Mouse (Mus musculus) B cell, adult 2 months (primary cell): ENCODE results near the gene Olfr1029.
"Not testable (repeated sequence)": the region's sequence is repeated elsewhere in the genome, so short reads cannot be mapped to it uniquely, and the experiment has no call there.

Experiments used
- DNase-seq, 2 experiments: peaks; one replicate each; pipeline ENCODE4 v3.0.0; 2022

The Olfr1029 gene

DNA sequence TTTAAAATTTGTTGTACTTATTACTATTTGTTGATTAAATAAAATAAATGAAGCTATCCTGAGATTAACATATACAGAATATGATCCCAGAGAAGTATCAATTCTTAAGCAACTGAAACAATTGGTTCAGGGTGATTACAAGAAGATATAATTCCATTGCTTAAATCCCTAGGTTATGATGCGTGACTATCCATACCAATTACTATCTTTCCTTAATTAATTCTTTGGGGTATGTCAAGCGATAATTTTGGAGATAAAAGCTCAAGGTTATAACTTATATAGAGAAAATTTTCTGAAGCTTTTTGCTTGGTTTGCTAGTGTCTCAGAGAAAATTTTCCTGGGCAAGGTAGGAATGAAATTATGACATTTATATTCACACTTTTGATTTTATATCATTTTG lies at the start of gene Olfr1029:
Olfr1029 (plus strand) TSS at position 301 of the 400 bp plus-strand sequence.
- DNase-seq: no peak

DNA sequence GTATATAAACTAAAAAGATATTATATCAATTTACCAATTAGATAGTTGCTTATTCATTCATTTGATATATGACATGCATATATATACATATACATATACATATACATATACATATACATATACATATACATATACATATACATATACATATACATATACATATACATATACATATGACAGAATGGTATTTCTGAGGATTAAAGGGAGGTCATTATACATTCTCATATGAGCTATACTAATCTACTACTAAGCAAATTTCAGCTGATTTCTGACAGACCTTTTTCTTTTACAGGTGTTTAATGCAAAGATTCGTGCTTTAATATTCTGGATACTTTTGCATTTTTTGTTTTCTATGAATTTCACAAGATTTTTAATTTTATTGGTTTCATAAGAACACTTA lies 23.6 kb upstream of the Olfr1029 start, which contains the start of gene Olfr1028:
Olfr1028 (plus strand) TSS at position 301 of the 400 bp plus-strand sequence.
- DNase-seq: no peak

DNA sequence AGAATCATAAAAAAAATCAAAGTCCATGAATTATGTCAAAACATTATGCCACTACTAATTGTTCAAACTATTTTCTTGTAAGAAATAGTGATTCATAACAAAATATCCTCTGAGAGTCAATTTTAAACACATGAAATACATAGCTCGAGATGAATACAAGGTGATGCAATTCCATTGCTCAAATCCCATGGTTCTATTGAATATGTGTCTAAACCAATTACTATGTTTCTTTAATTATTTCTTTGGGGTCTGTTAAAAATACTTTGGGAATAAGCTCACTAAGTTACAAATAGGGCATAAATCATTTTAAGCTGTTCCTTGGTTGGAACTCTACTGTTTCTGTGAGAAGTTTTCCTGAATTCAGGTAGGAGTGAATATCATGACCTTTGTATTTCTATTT lies 5.3 kb downstream of the Olfr1029 start, which contains the start of gene Olfr1030:
Olfr1030 (plus strand) TSS at position 301 of the 400 bp plus-strand sequence.
- DNase-seq: no peak

DNA sequence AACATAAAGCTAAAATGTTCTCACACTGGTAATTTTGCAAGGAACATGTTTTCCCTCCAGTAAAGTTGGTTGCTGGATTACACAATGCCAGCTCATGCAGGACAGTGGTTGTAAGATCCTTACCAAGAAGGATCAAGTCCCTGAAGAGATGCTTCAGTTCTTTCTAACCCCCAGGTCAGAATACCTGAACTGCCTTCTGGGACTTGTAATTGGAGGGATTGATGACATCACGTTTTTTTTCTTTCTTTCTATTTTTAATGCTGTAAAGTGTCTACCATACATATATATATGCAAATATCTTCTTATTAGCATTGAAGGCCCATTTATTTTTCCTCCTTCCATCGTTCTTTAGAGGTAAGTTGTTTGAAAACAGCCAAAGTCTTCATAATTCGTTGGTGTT lies 16.3 kb downstream of the Olfr1029 start, which contains the start of gene Olfr1031:
Olfr1031 (plus strand) TSS at position 301 of the 400 bp plus-strand sequence.
- no peak for DNase-seq

DNA sequence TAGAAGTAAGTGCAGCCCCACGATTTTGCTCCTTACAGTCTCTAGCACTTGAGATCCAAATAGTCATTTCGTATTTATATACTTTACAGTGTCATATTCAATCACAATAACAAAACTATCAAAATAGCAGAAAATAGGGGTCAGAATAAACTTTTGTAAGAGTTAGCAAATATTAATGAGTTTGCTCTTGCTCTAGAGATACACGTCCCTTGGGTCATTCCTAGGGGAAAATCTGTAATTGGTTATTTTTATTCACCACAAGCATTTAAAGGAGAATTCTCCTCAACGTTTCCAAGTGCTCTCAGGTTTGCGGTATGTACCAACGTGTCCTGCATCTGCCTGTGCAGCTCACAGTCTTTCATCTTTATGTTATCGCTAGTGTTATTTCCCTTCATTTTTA lies 31.5 kb downstream of the Olfr1029 start, which contains the start of gene Olfr1032:
Olfr1032 (plus strand) TSS at position 301 of the 400 bp plus-strand sequence.
- DNase-seq: no peak

DNA sequence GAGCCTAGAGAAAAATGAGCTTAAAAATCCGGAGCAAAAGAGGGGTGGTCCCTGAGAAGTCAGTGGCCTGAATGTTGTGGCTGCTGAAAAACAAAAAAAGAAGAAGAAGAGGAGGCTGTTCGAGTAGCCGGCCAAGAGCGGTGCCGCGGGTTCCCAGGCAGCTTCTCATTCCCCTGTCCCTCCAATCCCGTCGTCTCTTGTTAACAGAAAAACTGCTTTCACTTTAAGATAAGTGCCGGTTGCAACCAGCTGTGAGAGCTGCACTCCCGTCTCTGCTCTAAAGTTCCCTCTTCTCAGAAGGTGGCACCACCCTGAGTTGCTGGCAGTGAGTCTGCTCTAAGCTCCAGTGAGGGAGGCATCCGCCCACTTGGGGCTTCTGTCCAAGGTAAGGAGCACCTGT lies 46.7 kb downstream of the Olfr1029 start, which contains the start of gene Olfr1033:
Olfr1033 (plus strand) TSS at position 228 of the 400 bp plus-strand sequence.
- not testable (repeated sequence) for DNase-seq

DNA sequence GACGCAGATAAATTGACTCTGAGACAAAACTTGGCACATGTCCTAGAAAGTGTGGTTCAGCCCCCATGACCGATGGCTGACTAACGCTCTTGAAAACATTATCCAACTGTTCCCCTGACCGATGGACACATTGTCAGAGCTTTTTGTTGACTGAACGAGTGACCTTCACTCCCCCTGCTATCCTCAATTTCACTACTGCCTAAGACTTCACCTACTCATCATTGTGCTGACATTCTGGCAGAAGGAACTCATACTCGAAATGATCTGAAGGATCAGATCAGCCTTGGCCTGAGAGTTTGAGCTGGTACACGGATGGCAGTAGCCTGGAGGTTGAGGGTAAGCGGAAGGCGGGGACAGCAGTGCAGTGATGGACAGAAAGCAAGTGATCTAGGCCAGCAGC lies 47.8 kb downstream of the Olfr1029 start:
- not testable (repeated sequence) for DNase-seq
